In the genomic region with DNA sequence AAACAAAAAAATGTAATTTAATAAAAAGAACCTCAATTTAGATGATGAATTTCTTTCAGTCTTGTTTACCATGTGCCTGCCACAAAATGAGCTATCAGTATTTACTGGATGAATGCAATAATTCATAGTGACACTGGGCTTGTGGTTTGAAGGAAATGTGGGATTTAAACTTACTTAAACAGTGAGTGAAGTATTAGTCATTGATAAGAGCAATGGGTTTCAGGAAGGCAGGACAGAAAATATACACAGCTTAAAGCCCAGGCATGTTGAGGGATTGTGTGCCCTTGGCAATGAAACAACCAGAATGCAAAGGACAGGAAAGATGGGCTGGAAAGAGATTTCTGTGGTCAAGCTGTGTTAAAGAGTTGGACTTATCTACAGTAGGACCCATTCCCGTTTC, we compare ENCODE assay signal across 39 mouse cellular contexts. TPM values are rescaled to one million over a fixed set of nuclear protein-coding genes. Genes with fewer than 3 reads are reported as not detected.
"Had no signal": no experiment of that assay in that cellular context is flagged by ENCODE, and none has a peak within 500 bp of the region (broad histone marks: within the 10 kb centered on the region; RNA-seq: fewer than 3 reads in every experiment).

No protein-coding gene starts in this region.

- H3K4me3 ChIP-seq: gastrocnemius, adult 2 months; heart, embryonic 10.5 days; heart, embryonic 12.5 days; hindbrain, embryonic 10.5 days; hindbrain, embryonic 12.5 days; limb, embryonic 13.5 days; limb, embryonic 15.5 days; liver, embryonic 12.5 days had no signal

- DNase-seq: gastrocnemius, adult 2 months; gastrocnemius, postnatal 10 days; gastrocnemius, postnatal 25 days; heart, adult 18-20 months; heart, postnatal 10 days; heart, postnatal 4 days; kidney, adult 11 months; kidney, adult 2 months; kidney, postnatal 10 days; kidney, postnatal 25 days; layer of hippocampus, adult 9-11 months; layer of hippocampus, postnatal 36 days; left cerebral cortex, postnatal 4 days had no signal

- H3K27me3 ChIP-seq: heart, embryonic 12.5 days; hindbrain, embryonic 12.5 days; limb, embryonic 13.5 days; limb, embryonic 15.5 days; liver, embryonic 12.5 days had no signal

- H3K4me2 ChIP-seq: heart, embryonic 12.5 days; hindbrain, embryonic 12.5 days; hindbrain, embryonic 14.5 days; limb, embryonic 13.5 days; limb, embryonic 15.5 days; liver, embryonic 12.5 days had no signal

- H3K36me3 ChIP-seq: heart, embryonic 10.5 days; heart, embryonic 12.5 days; hindbrain, embryonic 10.5 days; hindbrain, embryonic 12.5 days; limb, embryonic 13.5 days; limb, embryonic 15.5 days; liver, embryonic 12.5 days had no signal

RNA-seq across cellular contexts. Expression of a gene that starts 10.0 kb away (rescaled TPM):
- total RNA-seq: granulocyte monocyte progenitor cell, adult 5-6 weeks; heart, postnatal 4 days; layer of hippocampus, adult 18-20 months; layer of hippocampus, adult 8-10 months; layer of hippocampus, postnatal 36 days; left cerebral cortex, adult 18-20 months; left cerebral cortex, adult 8-10 months; left cerebral cortex, postnatal 10 days; left cerebral cortex, postnatal 25 days had no signal
- polyA plus RNA-seq: hindbrain, embryonic 10.5 days; limb, embryonic 11.5 days; limb, embryonic 13.5 days; limb, embryonic 15.5 days; liver, adult 2 months; liver, embryonic 12.5 days had no signal

RNA-seq across cellular contexts. Expression of a gene that starts 39.8 kb away (rescaled TPM):
- total RNA-seq: gastrocnemius, adult 2 months; gastrocnemius, postnatal 10 days; gastrocnemius, postnatal 25 days; gastrocnemius, postnatal 4 days; granulocyte monocyte progenitor cell, adult 5-6 weeks; heart, adult 18-20 months; heart, adult 8-10 months; heart, postnatal 10 days; heart, postnatal 25 days; heart, postnatal 4 days; layer of hippocampus, adult 18-20 months; layer of hippocampus, adult 8-10 months; layer of hippocampus, postnatal 14 days; layer of hippocampus, postnatal 36 days; left cerebral cortex, adult 18-20 months; left cerebral cortex, adult 8-10 months; left cerebral cortex, postnatal 10 days; left cerebral cortex, postnatal 25 days; left cerebral cortex, postnatal 4 days; liver, adult 2 months had no signal
- polyA plus RNA-seq: heart, embryonic 10.5 days; heart, embryonic 12.5 days; heart, embryonic 14.5 days; hindbrain, embryonic 10.5 days; hindbrain, embryonic 12.5 days; hindbrain, embryonic 14.5 days; kidney, adult 2 months; kidney, embryonic 14.5 days; kidney, embryonic 16.5 days; large intestine, adult 2 months; limb, embryonic 11.5 days; liver, adult 2 months; liver, embryonic 12.5 days; liver, embryonic 14.5 days had no signal

RNA-seq across cellular contexts. Expression of a gene that starts 56.5 kb away (rescaled TPM):
- total RNA-seq: granulocyte monocyte progenitor cell, adult 5-6 weeks; liver, adult 2 months had no signal
- polyA plus RNA-seq: liver, adult 2 months; liver, embryonic 12.5 days had no signal

RNA-seq across cellular contexts. Expression of a gene that starts 59.1 kb away (rescaled TPM):
- total RNA-seq: granulocyte monocyte progenitor cell, adult 5-6 weeks had no signal
